Mouse (Mus musculus): ENCODE data around the gene Btbd18. TPM values are rescaled to one million over a fixed set of nuclear protein-coding genes. Genes with fewer than 3 reads are reported as not detected.

The Btbd18 gene
- total RNA-seq, 2 experiments from 2014 or later, result not detected

DNA sequence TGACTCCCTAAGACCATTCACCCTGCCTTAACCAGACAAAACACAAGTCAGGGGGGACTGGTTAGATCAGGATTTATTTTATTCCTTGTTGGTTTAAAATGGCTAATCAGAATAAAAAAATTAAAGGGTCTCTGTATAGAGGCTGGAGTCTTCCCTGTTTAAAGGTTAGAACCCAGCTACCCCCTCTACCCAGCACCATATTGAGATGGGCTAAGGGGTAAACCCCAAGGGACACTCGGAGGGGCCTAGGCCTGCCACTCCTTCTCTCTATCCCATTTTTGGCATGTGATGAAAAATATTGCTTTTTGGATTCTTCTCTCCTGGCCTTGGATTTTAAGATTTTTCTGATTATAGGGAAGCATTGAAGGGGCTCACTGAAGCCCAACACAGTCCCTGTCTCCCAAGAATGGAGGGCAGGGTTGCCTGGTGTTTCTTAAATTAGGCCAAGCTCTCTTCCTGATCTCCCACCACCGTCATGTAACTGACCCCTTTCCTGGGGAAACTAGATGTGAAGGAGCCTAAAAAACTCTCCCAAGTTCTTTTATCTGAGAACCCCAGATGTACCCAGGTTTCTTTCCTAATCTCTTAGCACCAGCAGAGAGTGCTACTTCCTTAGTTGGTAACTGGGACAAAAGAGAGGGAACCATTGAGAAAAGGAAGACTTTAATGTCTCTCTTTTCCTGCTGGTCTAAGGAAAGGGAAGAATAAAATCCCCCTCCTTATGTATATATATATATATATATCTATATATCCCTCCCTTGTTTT, 29.4 kb downstream of the Btbd18 start:
- intact Hi-C loops (cut with DNase I), result no loop called here
- no peak for DNase-seq

DNA sequence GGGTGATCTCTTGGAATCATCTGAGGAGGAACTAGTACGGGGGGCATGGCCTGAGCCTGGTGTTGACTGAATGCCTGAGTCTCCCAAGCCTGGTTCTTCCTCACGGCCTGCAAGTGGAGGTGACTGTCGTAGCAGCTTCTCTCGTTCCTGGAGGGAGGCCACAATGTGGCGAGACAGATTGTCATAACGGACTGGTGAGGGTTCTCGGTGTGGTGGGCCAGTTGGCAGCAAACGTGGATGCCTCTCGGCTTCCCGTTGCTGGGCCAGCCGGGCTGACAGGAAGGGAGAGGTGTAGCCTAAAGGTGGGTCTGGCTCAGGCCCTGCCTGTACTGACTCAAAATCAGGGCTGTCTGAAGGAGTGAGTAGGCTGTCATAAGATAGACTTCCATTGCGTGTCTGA, 31.2 kb downstream of the Btbd18 start:
- DNase-seq, result no peak
- intact Hi-C loops (cut with DNase I), result no loop called here

DNA sequence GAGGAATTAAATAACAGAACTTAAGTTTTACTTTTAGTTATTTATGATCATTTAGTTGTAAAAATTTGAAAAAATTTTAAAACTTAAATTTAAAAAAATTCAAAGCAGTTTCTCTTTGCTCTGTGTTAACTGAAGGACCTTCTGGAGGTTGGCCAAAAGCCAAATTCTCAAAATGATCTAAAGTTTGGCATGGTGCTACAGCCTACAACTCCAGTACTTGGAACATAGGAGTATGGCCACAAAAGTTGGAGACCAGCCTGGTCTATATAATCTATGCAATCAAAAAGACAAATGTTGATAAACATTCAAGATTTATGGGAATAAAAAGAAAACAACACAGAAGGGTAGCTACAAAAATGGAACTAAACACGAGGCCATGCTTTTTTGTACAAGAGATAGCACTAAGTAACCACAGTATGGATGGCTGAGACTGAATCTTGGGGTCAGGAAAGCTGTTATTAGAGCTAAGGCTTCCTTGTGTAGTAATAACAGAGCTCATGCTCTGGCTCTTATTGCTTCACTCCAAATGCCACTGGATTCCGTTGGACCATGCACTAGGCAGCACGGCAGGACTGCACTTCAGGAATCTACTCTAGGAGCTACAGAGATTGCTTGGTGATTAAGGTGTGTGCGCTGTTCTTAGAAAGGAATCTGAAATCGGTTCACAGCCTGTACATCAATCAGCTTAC, 36.3 kb downstream of the Btbd18 start:
- intact Hi-C loops (cut with DNase I), result no loop called here
- no peak for DNase-seq

DNA sequence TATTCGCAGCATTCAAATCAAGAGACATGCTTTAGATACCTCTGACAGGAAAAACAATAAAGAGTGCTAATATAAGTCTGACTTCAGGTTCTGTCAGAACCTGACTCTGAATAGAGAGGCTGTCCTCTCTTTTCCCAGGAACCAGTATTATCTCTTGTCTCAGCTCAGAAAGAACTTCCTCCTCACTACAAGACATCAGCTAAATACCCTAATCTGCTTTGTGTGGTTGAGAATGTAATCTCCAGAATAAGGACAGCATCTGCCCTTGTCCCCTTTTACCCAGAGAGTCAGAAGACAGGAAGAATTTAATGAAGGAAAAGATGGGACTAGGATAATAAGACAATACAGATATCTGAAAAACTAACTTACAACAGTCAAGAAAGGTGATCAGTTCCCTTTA, 44.6 kb downstream of the Btbd18 start:
- no peak for DNase-seq
- intact Hi-C loops (cut with DNase I), result no loop called here

DNA sequence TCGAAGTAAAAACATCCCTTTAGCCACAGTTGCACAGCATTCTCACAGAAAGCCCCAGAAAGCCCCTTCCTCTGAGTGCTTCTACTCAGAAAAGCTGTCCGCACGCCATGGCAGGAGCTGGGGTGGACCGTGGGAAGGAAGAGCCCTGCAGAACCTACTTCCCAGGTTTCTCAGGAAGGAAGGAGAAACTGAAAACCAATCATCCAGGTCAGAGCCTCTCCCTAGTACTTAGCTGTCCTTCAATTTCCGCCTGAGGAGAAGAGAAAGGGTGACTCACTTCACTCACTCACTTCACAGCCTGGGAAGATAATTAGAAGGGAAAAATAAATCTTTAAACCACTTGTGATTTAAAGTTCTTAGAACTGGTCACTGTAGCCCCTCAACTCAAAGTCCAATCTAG, 45.5 kb downstream of the Btbd18 start:
- intact Hi-C loops (cut with DNase I), result no loop called here
- DNase-seq, result no peak

DNA sequence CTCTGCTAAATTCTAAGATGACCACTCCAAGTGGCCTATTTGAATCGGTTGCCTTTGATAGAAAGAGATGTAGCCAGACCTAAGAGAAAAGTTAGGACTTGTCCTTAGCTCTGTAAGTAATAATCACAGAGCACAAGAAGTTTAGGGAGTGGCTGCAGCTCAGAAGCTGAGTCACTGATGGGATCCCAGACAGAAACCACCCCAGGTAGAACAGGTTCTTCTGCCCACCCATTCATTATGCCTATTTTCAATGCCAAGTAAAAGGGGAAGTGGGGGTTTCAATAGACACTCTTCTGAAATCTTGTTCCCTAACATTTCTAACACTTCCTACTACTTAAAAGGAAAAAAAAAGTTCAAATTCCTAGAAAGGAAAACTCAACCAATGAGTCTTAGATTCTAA, 46.4 kb downstream of the Btbd18 start:
- DNase-seq, result no peak
- intact Hi-C loops (cut with DNase I), result no loop called here

DNA sequence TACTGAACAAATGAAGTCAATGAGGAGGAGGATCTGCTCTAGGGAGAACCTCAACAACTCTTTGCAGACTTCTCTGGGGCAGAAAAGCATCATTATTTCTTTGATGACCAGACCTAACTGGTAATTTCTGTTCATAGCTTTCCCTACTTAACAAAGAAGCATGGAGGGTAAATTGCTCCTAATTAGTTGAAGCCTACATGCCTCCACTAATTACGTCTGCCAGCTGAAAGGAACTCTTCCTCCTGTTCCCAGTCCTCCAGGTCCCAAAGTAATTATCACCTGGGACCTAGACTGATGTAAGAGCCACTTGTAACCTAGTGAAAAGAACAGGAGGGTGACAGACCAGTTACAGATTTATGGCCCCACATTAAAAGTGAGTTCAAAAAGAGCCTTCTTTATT, 48.6 kb downstream of the Btbd18 start:
- intact Hi-C loops (cut with DNase I), result no loop called here
- DNase-seq, result no peak

DNA sequence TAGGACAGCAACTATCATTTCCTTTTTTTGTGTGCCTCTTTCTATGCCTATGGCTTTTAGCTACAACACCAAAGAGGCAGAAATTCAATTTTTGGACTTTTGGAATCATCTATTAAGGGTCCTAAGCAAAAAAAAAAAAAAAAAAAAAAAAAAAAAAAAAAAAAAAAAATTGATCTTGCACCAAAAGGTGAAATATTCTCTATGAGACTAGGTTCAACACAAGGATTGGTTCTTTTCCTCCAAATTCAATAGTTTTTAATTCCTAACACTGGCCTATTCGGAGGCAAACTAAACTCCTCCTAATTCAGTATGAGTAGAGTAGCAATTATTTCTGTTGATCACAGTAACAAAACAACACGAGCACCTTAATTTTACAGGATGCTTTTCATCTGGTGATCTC, 53.0 kb downstream of the Btbd18 start:
- intact Hi-C loops (cut with DNase I), result loop anchor here (5.0 kb wide), 1 partner anchor 35 kb away; the partner anchor contains the start of genes Gm28635, Med19 and Tmx2
- no peak for DNase-seq

DNA sequence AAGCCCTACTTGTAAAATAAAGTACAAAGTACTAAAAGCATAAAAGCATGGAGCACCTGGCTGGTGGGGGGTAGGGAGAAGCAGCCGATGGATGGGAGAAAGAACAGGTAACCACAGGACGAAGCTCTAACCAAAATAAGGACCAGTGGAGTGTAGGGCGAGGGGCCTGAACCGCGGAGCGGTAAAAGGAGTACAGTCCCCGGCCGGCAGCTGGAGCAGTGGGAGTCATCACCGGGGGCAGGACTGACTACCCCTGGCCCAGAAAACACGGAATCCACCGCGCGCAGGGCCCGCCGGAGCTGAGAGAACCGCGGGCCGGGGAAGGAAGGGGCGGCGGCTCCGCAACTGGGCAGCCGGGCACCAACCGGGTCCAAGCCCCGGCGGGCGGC, 55.5 kb downstream of the Btbd18 start:
- no peak for DNase-seq
- intact Hi-C loops (cut with DNase I), result loop anchor here (5.0 kb wide), 1 partner anchor 37 kb away; the partner anchor contains the start of genes Gm28635, Med19 and Tmx2

DNA sequence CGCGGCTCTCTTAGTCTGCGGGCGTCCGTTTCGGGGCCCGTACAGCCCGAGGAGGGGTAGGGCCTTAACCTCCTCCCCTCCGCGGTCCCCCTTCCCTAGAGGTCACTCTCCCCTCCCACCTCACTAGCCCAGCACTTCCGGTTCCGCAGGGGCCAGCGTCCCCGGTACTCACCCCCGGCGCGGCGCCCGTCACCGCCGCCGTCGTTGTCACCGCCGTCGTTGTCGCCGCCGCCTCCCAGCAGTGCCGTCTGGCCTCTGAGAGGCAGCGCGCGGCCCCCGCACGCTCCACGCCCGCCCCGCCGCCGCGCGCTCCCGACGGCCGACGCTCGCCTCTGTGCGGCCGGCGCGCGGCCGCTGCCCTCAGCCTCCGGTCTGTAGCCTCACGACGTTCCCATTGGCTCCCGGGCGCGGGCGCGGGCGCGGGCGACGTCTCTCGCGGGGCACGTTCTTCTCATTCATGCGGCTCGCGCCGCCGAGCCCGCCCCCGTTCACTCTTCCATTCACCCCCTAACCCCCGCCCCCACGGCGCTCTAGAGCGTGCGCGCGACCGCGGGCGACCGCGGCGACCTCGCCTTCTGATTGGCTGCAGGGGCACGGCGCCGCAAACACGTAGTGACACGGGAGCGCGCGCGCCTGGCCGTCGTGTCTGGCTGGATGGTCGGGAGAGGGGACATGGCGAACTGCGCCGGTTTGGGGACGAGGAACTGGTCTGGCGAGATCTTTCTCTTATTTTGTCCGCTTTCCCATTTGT, 56.1 kb downstream of the Btbd18 start, which contains the start of gene Zdhhc5:
TSS of gene Zdhhc5 (minus strand) at position 370 of the 751 bp plus-strand sequence.
- intact Hi-C loops (cut with DNase I), result loop anchor here (1.0 to 5.0 kb wide), 3 partner anchors 28 to 238 kb away; partner anchors contain the start of genes Gm19426, Gm28635, Med19 and Tfpi
- peak; percentile 99 for DNase-seq

DNA sequence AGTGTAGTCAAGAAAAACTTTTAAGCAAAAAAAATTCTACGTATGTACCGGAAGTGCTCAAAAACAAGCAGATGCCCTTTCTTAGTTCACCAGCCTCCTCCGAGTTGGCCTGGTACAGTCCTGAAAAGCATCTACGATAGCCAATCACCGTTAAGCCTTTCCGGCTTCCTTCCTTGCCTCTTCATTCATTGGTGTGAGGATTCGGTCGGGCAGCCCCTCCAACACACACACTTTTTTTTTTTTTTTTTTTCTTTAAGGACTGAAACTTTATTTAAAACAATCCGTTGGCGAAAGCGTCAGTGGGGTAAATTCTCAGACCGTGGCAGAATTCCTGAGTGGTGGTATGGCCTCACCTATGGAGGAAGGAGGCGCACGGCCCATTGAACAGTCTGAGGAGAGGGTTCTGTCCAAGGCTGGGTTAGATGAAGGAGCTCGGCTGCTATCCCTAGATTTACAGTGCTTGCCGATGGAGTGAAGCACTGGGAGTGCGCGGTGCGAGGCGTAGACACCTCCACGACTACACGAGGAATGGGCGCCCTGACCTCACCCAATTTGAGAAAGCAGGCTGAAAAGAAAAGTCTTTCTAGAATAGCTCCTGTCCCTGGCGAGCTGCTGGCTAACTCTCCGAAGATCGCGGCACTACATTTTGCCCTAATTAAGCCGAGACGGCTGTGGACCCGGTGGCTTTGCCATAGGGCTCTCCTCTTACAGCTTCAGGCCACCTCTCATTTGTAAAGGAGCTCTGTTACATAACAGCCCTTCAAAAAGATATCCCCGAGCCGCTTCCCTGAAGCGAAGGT, 56.9 kb downstream of the Btbd18 start:
- DNase-seq, result peak in 1 of 2 experiments; percentile 78
- intact Hi-C loops (cut with DNase I), result loop anchor here (1.0 to 5.0 kb wide), 2 partner anchors 28 to 238 kb away; partner anchors contain the start of genes Gm19426 and Tfpi

DNA sequence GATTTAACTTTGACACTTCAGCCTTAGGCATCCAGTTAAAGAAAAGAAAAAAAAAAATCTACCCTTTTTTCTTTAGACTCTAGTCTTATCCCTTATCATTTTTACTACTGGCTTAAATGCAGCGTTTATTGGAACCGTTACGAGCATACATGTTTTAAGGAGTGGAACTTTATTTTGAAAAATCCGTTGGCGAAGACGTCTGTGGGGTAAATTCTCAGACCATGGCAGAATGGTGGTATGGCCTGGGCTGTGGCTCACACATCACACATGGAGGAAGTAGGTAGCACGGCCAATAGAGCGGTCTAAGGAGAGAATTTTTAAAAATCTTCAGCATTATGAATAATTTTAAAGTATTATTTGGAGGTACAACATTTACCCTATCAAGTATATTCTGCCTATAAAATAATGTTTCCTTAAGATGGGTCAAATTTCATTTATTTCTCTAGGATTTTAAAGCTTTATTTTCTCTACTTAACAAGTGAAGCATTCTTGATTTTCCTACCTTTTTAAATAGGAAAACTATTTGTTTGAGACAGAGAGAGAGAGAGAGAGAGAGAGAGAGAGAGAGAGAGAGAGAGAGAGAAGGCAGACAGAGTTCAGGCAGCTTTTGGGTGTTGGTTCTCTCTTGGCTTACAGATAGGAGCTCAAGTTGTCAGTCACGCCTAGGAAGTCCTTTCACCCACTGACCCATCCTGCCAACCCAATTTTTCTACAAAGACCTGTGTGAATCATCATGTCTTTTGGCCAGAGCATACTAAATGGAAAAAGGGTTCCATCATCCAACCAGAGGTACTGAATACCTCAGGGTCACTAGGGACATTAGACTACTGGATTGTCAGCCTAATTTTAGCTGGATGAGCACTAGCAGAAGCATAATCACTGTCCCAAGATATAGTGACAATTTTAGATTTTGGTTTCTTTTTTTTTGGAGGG, 57.8 kb downstream of the Btbd18 start:
- peak; percentile 29 to 30 for DNase-seq
- intact Hi-C loops (cut with DNase I), result loop anchor here (5.0 kb wide), 1 partner anchor 239 kb away; the partner anchor contains the start of gene Tfpi

DNA sequence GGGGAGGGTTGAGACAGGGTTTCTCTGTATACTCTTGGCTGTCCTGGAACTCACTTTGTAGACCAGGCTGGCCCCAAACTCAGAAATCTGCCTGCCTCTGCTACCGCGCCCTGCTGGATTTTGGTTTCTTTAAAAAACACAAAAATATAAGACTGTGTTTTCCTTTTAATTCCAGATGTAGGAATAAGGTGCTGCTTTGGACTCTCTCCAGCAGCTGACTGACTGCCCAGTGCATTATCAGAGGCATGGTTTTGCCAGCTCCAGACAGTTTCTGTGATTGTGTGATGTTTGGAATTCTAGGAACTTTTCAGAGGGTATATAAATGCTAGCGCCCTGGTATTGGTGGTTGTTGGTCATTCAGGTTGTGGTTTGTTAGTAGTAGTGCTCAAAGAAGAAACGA, 58.5 kb downstream of the Btbd18 start:
- intact Hi-C loops (cut with DNase I), result loop anchor here (5.0 kb wide), 1 partner anchor 240 kb away; the partner anchor contains the start of gene Tfpi
- peak in 1 of 2 experiments; percentile 37 for DNase-seq

Other genes starting within 250 kb of the Btbd18 start
- 10 to 100 TPM; 47.6 to 54.8 TPM for gene Calcrl, start 233.7 kb upstream of the Btbd18 start, total RNA-seq (2021)
- gene Tfpi, start 182.3 kb upstream of the Btbd18 start, total RNA-seq (2021), result 10 to 100 TPM; 62.3 to 67.1 TPM
- gene Ctnnd1, start 8.3 kb upstream of the Btbd18 start, total RNA-seq (2021), result 100 to 1,000 TPM; 126 to 129 TPM
- 10 to 100 TPM; 59.9 to 60.8 TPM for gene Selenoh, start 11.7 kb downstream of the Btbd18 start, total RNA-seq (2021)
- 10 to 100 TPM in 1 of 2 experiments, 1 to 10 TPM in 1; 9.6 to 11.7 TPM for gene Gm28635, start 19.0 kb downstream of the Btbd18 start, total RNA-seq (2021)
- gene Med19, start 19.3 kb downstream of the Btbd18 start, total RNA-seq (2021), result 10 to 100 TPM; 15.1 to 17.8 TPM
- gene Tmx2, start 20.1 kb downstream of the Btbd18 start, total RNA-seq (2021), result 100 to 1,000 TPM; 109 to 134 TPM
- 10 to 100 TPM; 66.4 to 72.4 TPM for gene Zdhhc5, start 56.1 kb downstream of the Btbd18 start, total RNA-seq (2021)
- 1 to 10 TPM; 7.0 to 8.1 TPM for gene Clp1, start 68.3 kb downstream of the Btbd18 start, total RNA-seq (2021)
- 1 to 10 TPM in 1 of 2 experiments, under 1 TPM in 1; 0.89 to 1.0 TPM for gene Ypel4, start 75.0 kb downstream of the Btbd18 start, total RNA-seq (2021)
- gene Gm19426, start 84.6 kb downstream of the Btbd18 start, total RNA-seq (2021), result 1 to 10 TPM; 3.1 to 3.9 TPM
- 10 to 100 TPM; 59.2 to 60.4 TPM for gene Serping1, start 116.4 kb downstream of the Btbd18 start, total RNA-seq (2021)
- gene Ube2l6, start 139.7 kb downstream of the Btbd18 start, total RNA-seq (2021), result 10 to 100 TPM; 22.3 to 36.8 TPM
- gene Smtnl1, start 163.6 kb downstream of the Btbd18 start, total RNA-seq (2021), result under 1 TPM in 1 of 2 experiments, not detected in 1; 0.14 TPM
- 100 to 1,000 TPM; 122 to 124 TPM for gene Timm10, start 167.9 kb downstream of the Btbd18 start, total RNA-seq (2021)
- 1 to 10 TPM; 2.2 to 3.4 TPM for gene Slc43a1, start 179.8 kb downstream of the Btbd18 start, total RNA-seq (2021)
- gene Rtn4rl2, start 227.6 kb downstream of the Btbd18 start, total RNA-seq (2021), result 1 to 10 TPM; 4.0 to 8.0 TPM